Mouse (Mus musculus) stomach, embryonic 14.5 days (tissue): ENCODE measurements around the gene Slc25a43. TPM values are rescaled to one million over a fixed set of nuclear protein-coding genes. Genes with fewer than 3 reads are reported as not detected.

Experiments used
- ATAC-seq: fragments of 200-750 bp; cut with Nextera tagmentation; 2 replicates; pipeline ENCODE4 v1.8.0; 2017; ENCODE audit warnings: low read depth, moderate TSS enrichment; ENCODE audit not compliant: insufficient number of reproducible peaks, insufficient read depth, low FRiP score
- H3K27ac ChIP-seq: fragments of 300-500 bp; sonication (generic); 2 replicates; pipeline ENCODE4 v1.5.1; 2014; ENCODE audit warnings: mild to moderate bottlenecking, low read length, moderate library complexity, mixed read lengths
- H3K27me3 ChIP-seq: fragments of 300-500 bp; sonication (generic); 2 replicates; pipeline ENCODE4 v1.6.1; 2014; ENCODE audit warnings: low read length, control low read depth, mixed read lengths; ENCODE audit not compliant: control insufficient read depth, insufficient read depth
- H3K36me3 ChIP-seq: fragments of 300-500 bp; sonication (generic); 2 replicates; pipeline ENCODE4 v1.6.1; 2014; ENCODE audit warnings: mild to moderate bottlenecking, control low read depth, low read length, moderate library complexity, mixed read lengths; ENCODE audit not compliant: control insufficient read depth, insufficient read depth
- H3K4me1 ChIP-seq: fragments of 300-500 bp; sonication (generic); 2 replicates; pipeline ENCODE4 v1.6.1; 2014; ENCODE audit warnings: low read length, control low read depth, mixed read lengths; ENCODE audit not compliant: control insufficient read depth, insufficient read depth
- H3K4me2 ChIP-seq: fragments of 300-500 bp; sonication (generic); replicated peaks from 2 replicates; pipeline ENCODE4 v1.6.1; 2014; ENCODE audit warnings: low read depth, low read length, control low read depth
- H3K4me3 ChIP-seq: fragments of 300-500 bp; sonication (generic); 2 replicates; pipeline ENCODE4 v1.5.1; 2014; ENCODE audit warnings: low read depth, low read length, control low read depth
- H3K9ac ChIP-seq: fragments of 300-500 bp; sonication (generic); replicated peaks from 2 replicates; pipeline ENCODE4 v1.6.1; 2014; ENCODE audit warnings: low read depth, mild to moderate bottlenecking, control low read depth, low read length, moderate library complexity, mixed read lengths
- H3K9me3 ChIP-seq: fragments of 300-500 bp; sonication (generic); 2 replicates; pipeline ENCODE4 v1.6.1; 2016; ENCODE audit warnings: low read depth, low read length, control low read depth; ENCODE audit not compliant: control insufficient read depth
- WGBS: fragments of 180-500 bp; shearing (Covaris S2); extraction: QIAGEN DNeasy Blood & Tissue Kit; methylation state at CpG from one replicate; pipeline ENCODE4 v1.1.7; 2014; 5-methylcytosine and 5-hydroxymethylcytosine counted together
- polyA plus RNA-seq: library from polyadenylated mRNA; unstranded; fragments of >200 nt; fragmentation: Nextera tagmentation; extraction: Ambion mirVana; gene quantifications from 2 replicates; pipeline ENCODE4 v1.2.1, GENCODE M21; 2014

The Slc25a43 gene
- polyA plus RNA-seq: 1.4 and 1.7 TPM in 2 replicates

DNA sequence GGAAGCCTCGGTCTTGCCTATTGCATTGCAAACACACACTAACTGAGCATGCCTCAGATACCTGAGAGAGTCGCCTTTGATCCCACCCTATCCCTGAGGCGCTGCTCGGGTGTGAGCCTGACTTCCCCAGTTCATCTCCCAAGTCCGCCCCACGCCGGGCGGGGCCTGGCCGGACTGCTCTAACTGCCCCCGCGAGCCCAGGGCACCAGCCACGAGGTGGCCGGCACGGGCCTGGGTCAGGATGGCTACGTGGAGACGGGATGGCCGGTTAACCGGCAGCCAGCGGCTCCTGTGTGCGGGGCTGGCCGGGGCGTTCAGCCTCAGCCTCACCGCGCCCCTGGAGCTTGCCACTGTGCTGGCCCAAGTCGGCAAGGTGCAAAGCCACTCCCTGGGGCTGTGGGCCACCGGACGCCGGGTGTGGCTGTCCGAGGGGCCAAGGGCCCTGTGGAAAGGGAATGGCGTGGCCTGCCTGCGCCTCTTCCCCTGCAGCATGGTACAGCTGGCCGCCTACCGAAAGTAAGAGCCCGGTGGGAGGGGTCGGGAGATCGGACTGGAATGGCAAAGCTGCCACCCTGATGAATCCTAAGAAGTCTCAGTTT is at the start of gene Slc25a43:
Gene Slc25a43 (plus strand): TSS at position 157 of the 599 bp plus-strand sequence.
- H3K27me3 ChIP-seq: no peaks in the 10 kb centered on the region
- no peaks in the 10 kb centered on the region for H3K9me3 ChIP-seq
- 23% methylated on average over 34 of the region's 36 CpGs for WGBS
- peak within 1 kb of the TSS; percentile 59 for H3K4me2 ChIP-seq
- H3K27ac ChIP-seq: no peak within 1 kb of the TSS
- no peaks in the 10 kb centered on the region for H3K4me1 ChIP-seq
- 0 out of 2 replicates have a peak within 1 kb of the TSS, but pooled peaks have one; percentile 25 for H3K9ac ChIP-seq
- peak within 1 kb of the TSS; percentile 29 for H3K4me3 ChIP-seq
- peak; percentile 33; the same call in 1 of the 2 replicates for ATAC-seq
- no peaks in the 10 kb centered on the region for H3K36me3 ChIP-seq

DNA sequence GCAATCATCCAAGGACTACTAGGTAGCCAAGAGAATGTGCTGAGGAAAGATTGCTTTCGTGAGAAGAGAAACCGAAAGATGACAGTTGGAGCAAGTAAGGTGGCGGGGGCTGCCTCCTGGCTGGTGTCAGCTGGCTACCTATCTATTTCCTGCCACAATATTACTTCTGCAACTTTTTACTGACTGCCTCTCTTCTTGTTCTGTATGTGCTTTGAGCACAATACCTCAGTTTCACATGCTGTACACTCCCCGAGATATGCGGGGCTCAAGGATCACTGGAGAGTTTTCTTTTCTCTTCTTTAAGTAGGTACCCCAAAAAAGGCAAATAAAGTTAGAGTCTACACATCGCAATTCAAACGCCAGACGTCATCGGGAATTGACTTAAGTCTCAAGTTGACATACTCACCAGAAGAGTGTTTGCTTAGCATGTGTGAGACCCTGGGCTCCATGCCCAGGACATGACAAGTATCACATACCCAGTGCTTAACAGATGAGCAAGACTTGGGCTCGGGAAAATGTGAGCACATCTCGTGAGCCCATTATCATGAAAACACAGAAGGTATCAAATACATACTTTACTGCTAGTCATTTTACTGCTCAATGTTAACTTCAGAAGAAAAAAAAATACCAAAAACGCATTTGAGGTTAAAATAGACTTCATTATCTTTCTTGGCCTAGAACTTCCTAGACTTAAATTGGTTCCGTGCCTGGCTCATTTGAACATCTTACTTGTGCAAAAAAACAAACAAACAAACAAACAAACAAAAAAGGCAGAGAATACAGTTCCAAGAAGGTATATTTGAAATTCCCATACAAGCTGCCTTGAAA is 3.1 kb upstream of the Slc25a43 start:
- ATAC-seq: no peak
- no peaks in the 10 kb centered on the region for H3K27me3 ChIP-seq
- H3K9me3 ChIP-seq: no peaks in the 10 kb centered on the region
- H3K27ac ChIP-seq: no peak overlapping the region
- no peak overlapping the region for H3K9ac ChIP-seq
- H3K4me3 ChIP-seq: no peak overlapping the region
- H3K4me2 ChIP-seq: no peak overlapping the region
- no peaks in the 10 kb centered on the region for H3K36me3 ChIP-seq
- H3K4me1 ChIP-seq: no peaks in the 10 kb centered on the region
- WGBS: 78% methylated on average over 13 of the region's 13 CpGs

DNA sequence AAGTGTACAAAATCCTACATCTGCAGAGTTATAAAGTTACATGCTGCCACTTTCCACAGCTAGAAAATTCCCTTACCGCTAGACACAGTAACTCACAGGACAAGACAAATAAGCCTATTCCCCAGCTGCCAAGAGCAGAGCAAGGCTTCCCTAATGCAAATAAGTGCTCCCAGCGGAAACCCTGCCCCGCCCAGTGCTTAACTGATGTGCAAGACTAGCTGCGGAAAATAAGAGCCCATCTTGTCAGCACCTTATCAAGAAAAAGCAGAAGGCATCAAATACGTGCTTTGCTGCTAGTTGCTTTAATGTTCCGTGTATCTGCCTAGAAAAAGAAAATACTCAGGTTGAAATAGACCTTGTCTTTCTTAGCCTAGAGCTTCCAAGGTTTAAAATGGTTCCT is 2.2 kb upstream of the Slc25a43 start:
- no peak for ATAC-seq
- H3K27me3 ChIP-seq: no peaks in the 10 kb centered on the region
- H3K9me3 ChIP-seq: no peaks in the 10 kb centered on the region
- no peaks in the 10 kb centered on the region for H3K36me3 ChIP-seq
- no peak overlapping the region for H3K9ac ChIP-seq
- no peak overlapping the region for H3K4me3 ChIP-seq
- no peak overlapping the region for H3K4me2 ChIP-seq
- H3K4me1 ChIP-seq: no peaks in the 10 kb centered on the region
- no peak overlapping the region for H3K27ac ChIP-seq
- 29% methylated on average over 6 of the region's 6 CpGs for WGBS

DNA sequence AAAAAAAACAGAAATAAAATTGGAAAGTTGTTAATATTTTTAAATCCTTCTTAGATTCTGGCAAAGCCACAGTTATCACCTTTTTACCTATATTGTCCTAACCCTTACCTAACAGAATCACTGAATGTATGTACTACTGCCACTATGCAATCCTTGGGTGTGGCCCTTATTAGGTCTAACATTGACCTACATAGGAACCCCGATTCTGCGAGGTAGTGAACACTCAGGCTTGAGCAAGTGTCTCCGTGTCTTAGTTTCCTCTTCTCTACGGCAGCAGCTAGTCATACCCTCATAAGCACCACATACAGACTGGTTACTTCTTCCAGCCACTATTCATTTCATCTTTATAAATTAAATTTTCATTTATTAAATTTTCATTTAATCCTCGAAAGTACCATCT is 715 bp upstream of the Slc25a43 start:
- Histone ChIP-seq H3K9me3 (no peaks in the 10 kb centered on the region), H3K4me2 (no peak overlapping the region), H3K27ac (no peak overlapping the region), H3K4me1 (no peaks in the 10 kb centered on the region), H3K36me3 (no peaks in the 10 kb centered on the region), H3K9ac (no peak overlapping the region), H3K27me3 (no peaks in the 10 kb centered on the region), H3K4me3 (no peak overlapping the region)
- ATAC-seq: no peak
- WGBS: 93% methylated on average over 5 of the region's 5 CpGs

DNA sequence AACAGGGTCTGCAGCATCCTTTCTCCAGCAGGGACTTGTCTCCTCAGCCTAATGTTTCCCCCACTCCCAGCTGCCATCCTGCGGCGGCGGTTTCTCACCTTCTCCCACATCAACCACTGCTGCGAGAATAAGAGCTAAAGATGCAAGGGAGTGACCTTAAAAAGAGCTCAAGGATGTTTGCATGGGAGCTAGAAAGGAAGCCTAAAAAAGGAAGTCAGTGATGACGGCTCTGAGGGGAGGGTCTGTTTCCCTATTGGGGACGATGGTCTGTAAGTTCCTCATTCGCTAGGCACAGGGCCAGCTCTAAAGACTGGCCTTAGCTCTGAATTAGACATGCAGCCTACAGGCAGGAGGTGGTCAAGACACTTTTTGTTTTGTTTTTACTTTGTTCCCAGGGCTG is 1.3 kb downstream of the Slc25a43 start:
- no peak overlapping the region for H3K9ac ChIP-seq
- no peaks in the 10 kb centered on the region for H3K36me3 ChIP-seq
- WGBS: 58% methylated on average over 7 of the region's 7 CpGs
- H3K4me2 ChIP-seq: no peak overlapping the region
- no peak overlapping the region for H3K4me3 ChIP-seq
- no peaks in the 10 kb centered on the region for H3K27me3 ChIP-seq
- no peaks in the 10 kb centered on the region for H3K9me3 ChIP-seq
- no peak for ATAC-seq
- no peaks in the 10 kb centered on the region for H3K4me1 ChIP-seq
- no peak overlapping the region for H3K27ac ChIP-seq

DNA sequence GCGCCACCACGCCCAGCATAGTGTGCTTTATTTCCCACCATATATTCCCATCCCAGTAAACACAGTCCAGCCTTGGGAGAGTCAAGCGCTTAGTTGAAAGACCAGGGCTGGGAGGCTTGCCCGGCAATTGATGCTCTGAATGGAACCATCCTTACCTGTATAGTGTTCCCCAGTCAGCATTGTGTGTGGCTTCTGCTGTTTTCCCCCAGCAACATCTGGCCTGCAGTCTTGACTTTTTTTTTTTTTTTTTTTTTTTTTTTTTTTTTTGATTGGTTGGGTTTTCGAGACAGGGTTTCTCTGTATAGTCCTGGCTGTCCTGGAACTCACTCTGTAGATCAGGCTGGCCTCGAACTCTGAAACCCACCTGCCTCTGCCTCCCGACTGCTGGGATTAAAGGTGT is 1.9 kb downstream of the Slc25a43 start:
- Histone ChIP-seq H3K4me3 (no peak overlapping the region), H3K27ac (no peak overlapping the region), H3K9ac (no peak overlapping the region), H3K9me3 (no peaks in the 10 kb centered on the region), H3K27me3 (no peaks in the 10 kb centered on the region), H3K36me3 (no peaks in the 10 kb centered on the region), H3K4me2 (no peak overlapping the region), H3K4me1 (no peaks in the 10 kb centered on the region)
- no peak for ATAC-seq
- 86% methylated on average over 7 of the region's 7 CpGs for WGBS

DNA sequence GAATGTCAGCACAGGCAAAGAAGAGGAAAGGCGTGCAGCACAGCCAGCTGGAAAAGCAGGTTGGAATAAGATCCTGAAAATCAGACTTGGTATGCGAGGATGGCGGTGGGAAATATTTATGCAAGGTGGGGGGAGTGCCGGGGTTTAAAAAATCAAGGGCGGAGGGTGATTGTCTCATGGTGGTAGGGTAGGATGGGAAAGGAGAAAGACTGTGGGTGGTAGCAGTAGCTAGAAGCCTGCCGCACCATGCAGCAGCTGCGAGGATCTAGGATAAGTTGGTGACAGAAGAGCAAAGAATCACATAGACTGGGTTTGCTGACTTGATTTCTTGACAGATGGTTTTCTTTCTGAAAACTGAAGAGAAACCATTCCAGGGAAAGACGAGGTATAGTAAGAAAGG is 3.3 kb downstream of the Slc25a43 start:
- Histone ChIP-seq H3K9ac (no peak overlapping the region), H3K4me3 (no peak overlapping the region), H3K27me3 (no peaks in the 10 kb centered on the region), H3K36me3 (no peaks in the 10 kb centered on the region), H3K4me1 (no peaks in the 10 kb centered on the region), H3K9me3 (no peaks in the 10 kb centered on the region), H3K27ac (no peak overlapping the region), H3K4me2 (no peak overlapping the region)
- ATAC-seq: no peak
- 80% methylated on average over 8 of the region's 8 CpGs for WGBS

DNA sequence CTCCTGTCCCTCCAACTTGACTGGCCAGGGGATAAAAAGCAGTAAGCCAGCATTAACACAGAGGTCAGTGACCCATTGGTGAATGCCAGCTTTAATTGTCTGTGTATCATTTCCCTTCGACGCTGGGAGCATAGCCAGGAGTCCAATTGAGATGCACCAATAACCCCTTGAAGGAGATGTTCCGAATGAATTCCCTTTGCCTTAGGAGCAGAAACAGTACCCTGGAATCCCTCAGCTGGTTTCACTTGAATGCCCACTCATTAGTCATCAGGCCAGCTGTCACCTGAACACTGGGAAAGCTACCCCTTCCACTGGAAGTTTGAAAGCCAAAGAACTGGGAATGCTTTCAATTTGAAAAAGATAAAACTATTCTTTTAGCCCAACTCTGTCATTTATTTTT is 5.1 kb downstream of the Slc25a43 start:
- Histone ChIP-seq H3K4me1 (no peaks in the 10 kb centered on the region), H3K27me3 (no peaks in the 10 kb centered on the region), H3K27ac (no peak overlapping the region), H3K4me3 (no peak overlapping the region), H3K4me2 (no peak overlapping the region), H3K9me3 (no peaks in the 10 kb centered on the region), H3K36me3 (no peaks in the 10 kb centered on the region), H3K9ac (no peak overlapping the region)
- ATAC-seq: no peak
- 78% methylated on average over 3 of the region's 3 CpGs for WGBS
